Mouse (Mus musculus) urinary bladder, postnatal 0 days (tissue): ENCODE measurements around the gene Smim23. TPM values are rescaled to one million over a fixed set of nuclear protein-coding genes. Genes with fewer than 3 reads are reported as not detected.

Experiments
- polyA plus RNA-seq: library from polyadenylated mRNA; unstranded; fragments of >200 nt; fragmentation: Nextera tagmentation; extraction: Ambion mirVana; gene quantifications from 2 replicates; pipeline ENCODE4 v1.2.1, GENCODE M21; 2015

Gene Smim23
- not detected in 2 replicates for polyA plus RNA-seq

GRCm38 (mm10) chr11:32824505-32824904 lies at the start of gene Smim23:
Smim23 (minus strand) TSS chr11:32824605.

Other genes starting within 250 kb of the Smim23 start
- 45.3 and 54.1 TPM in 2 replicates for gene Fbxw11, start 181.9 kb downstream of the Smim23 start, polyA plus RNA-seq